Mouse (Mus musculus): ENCODE data around the gene Cd276.

DNA sequence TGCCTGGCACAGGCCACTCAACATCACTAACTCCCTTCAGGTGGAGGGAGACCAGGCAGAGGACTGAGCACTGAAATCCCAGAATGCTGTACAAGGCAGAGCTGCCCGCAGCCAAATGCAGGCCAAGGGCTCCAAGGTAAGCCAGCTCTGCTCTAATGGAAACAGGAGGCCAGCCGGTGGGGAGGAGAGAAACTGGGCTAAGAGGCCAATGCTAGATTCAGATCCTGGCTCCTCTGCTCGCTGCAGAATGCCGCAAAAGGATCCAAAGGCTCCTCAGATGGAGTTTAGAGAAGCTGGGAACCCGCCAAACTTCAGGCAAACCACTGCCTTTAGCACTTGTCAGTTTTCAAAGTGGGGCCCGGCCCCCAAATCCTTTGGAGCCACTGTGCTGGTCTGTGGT, 21.9 kb downstream of the Cd276 start:
- TF ChIP-seq CTCF (IDR thresholded peaks at IDR 0.05; ENCODE audit: low read depth) = no peak
- no peak for TF ChIP-seq EP300 (IDR thresholded peaks at IDR 0.05; ENCODE audit: low read depth)
